Mouse (Mus musculus): ENCODE results near the gene Cacna2d4. TPM values are rescaled to one million over a fixed set of nuclear protein-coding genes. Genes with fewer than 3 reads are reported as not detected.
"Not testable (repeated sequence)": the region's sequence is repeated elsewhere in the genome, so short reads cannot be mapped to it uniquely, and the experiment has no call there.

Gene Cacna2d4
- polyA plus RNA-seq, 1 experiment from 2014 or later, result not detected

DNA sequence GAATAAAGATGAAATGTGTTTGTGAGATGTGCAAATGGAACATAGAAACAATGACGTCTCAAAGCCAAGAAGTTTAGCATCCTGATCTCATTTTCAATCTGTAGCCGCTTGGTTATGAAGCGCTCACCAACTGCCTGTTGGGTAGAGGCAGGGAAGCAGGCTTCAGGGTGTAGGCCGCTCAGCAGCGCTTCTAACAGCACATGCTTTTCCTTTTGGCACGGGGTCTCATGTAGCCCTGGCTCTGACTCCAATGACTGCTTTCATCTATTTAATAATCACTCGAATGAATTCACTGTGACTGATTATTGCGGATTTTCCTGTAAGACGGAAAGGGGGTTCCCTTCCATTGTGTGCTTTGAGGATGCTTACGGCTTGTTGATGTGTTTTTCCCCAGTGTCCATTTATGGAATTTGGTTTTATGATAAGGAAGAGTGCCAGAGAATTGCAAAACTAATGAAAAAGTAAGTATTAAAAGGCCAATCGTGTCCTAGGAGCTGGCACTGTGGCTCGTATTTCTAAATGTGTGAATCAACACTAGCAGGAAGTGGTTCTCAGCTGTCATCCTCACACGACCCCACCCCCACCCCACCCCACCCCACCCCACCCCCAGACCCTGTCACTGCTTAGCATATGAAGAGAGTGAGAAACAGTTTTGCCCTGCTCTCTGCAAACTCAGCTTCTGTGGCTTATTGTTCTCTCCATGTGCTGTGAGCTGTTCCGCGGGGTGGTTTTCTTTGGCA, 37.6 kb upstream of the Cacna2d4 start:
- Histone ChIP-seq H3K4me1 (replicated peaks; ENCODE audit: control insufficient read depth, insufficient read depth, low read length) (peaks cover 9% of the 10 kb centered on the region; the same call in 1 of the 2 replicates), H3K9me3 (ENCODE audit: control insufficient read depth, low read length) (no peaks in the 10 kb centered on the region), H3K27me3 (replicated peaks; ENCODE audit: control insufficient read depth, insufficient read depth, low read length) (no peaks in the 10 kb centered on the region), H3K4me2 (ENCODE audit: low read length) (no peak overlapping the region), H3K27ac (ENCODE audit: low read depth) (no peak overlapping the region), H3K4me3 (ENCODE audit: low read depth, low read length) (no peak overlapping the region), H3K9ac (ENCODE audit: low read length) (no peak overlapping the region), H3K36me3 (ENCODE audit: control insufficient read depth, insufficient read depth, low read length) (peaks cover 16% of the 10 kb centered on the region)
- no peak for ATAC-seq (replicated peaks; ENCODE audit: low FRiP score, low TSS enrichment, low read depth)
- DNase-seq (ENCODE audit: low spot score), result no peak
- 55% methylated on average over 15 of the region's 15 CpGs for whole genome bisulfite sequencing

DNA sequence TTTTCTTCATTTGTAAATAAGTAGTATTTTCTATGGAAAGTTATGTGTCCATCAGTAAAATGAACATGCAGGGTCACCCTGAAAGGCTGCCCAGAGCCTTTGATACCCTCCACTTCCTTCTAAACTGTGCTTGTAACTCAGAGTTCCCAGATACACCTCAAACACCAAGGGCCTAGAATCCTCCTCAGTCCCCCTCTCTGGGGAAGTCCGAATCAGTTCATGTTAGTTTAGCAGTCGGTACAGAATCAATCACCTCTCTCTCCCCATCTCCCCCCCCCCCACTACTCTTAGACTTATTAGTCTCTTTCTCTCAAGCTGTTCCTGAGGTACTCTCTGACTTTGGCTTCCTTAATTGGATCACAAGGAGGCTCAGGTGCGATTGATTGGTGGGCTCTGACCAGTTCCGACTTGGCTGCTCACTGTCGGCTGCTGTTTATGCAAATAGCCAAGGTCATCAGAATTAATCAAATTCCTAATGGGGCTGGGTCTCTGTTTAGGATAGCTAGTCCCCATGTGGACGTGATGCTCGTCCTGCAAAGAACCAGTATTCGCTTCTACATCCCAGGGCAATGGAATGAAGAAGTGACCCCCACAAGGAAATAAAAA, 36.9 kb upstream of the Cacna2d4 start:
- Histone ChIP-seq H3K4me3 (ENCODE audit: low read depth, low read length) (no peak overlapping the region), H3K27me3 (replicated peaks; ENCODE audit: control insufficient read depth, insufficient read depth, low read length) (no peaks in the 10 kb centered on the region), H3K9me3 (ENCODE audit: control insufficient read depth, low read length) (no peaks in the 10 kb centered on the region), H3K4me1 (replicated peaks; ENCODE audit: control insufficient read depth, insufficient read depth, low read length) (peaks cover 9% of the 10 kb centered on the region; the same call in 1 of the 2 replicates), H3K9ac (ENCODE audit: low read length) (no peak overlapping the region), H3K4me2 (ENCODE audit: low read length) (no peak overlapping the region), H3K36me3 (ENCODE audit: control insufficient read depth, insufficient read depth, low read length) (peaks cover 16% of the 10 kb centered on the region), H3K27ac (ENCODE audit: low read depth) (no peak overlapping the region)
- no peak for DNase-seq (ENCODE audit: low spot score)
- WGBS, result 42% methylated on average over 8 of the region's 8 CpGs
- no peak for ATAC-seq (replicated peaks; ENCODE audit: low FRiP score, low TSS enrichment, low read depth)

DNA sequence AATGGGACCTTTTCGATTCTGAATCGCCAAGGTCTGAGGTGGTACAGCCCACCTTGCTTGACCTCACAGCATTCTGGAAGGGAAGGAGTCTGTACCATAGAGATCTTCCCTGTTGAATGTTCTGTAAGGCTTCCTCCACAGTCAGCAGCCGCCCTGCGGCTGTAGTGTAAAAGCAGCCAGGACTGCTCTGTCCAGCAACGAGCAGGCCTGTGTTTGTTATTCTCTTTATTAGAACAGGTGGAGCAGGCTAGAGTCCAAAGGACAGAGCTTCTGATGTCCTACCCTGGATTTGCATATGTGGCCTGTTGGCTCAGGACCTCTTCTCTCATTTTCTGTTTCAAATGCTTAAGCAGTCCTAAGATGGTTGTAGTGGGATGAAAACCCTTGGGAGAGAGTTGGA, 36.0 kb upstream of the Cacna2d4 start:
- Histone ChIP-seq H3K36me3 (ENCODE audit: control insufficient read depth, insufficient read depth, low read length) (peaks cover 16% of the 10 kb centered on the region), H3K9me3 (ENCODE audit: control insufficient read depth, low read length) (no peaks in the 10 kb centered on the region), H3K27me3 (replicated peaks; ENCODE audit: control insufficient read depth, insufficient read depth, low read length) (no peaks in the 10 kb centered on the region), H3K27ac (ENCODE audit: low read depth) (no peak overlapping the region), H3K4me1 (replicated peaks; ENCODE audit: control insufficient read depth, insufficient read depth, low read length) (peaks cover 9% of the 10 kb centered on the region; the same call in 1 of the 2 replicates), H3K4me3 (ENCODE audit: low read depth, low read length) (no peak overlapping the region), H3K9ac (ENCODE audit: low read length) (no peak overlapping the region), H3K4me2 (ENCODE audit: low read length) (no peak overlapping the region)
- DNase-seq (ENCODE audit: low spot score) (no peak), ATAC-seq (replicated peaks; ENCODE audit: low FRiP score, low TSS enrichment, low read depth) (no peak)
- 61% methylated on average over 5 of the region's 5 CpGs for WGBS

DNA sequence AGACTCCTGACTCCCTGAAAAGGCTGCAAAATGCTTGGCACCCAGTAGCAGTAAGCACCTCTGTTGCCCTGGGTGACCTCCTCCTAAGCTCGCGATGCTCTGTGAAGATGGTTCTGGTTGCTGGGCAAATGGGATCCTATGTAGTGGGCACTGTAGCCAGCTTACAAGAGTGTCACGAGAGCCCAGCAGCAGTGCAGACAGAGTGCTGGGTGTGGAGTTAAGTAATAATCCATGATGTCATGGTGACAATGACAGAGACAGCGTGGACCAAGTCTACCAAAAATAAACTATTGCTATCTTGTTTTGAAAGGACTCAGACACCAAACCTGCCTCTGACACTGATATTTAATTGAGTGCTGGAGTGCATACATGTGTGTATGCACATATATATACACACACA, 34.8 kb upstream of the Cacna2d4 start:
- 92% methylated on average over 4 of the region's 4 CpGs for WGBS
- no peak for DNase-seq (ENCODE audit: low spot score)
- Histone ChIP-seq H3K27me3 (replicated peaks; ENCODE audit: control insufficient read depth, insufficient read depth, low read length) (no peaks in the 10 kb centered on the region), H3K4me2 (ENCODE audit: low read length) (no peak overlapping the region), H3K27ac (ENCODE audit: low read depth) (no peak overlapping the region), H3K36me3 (ENCODE audit: control insufficient read depth, insufficient read depth, low read length) (peaks cover 16% of the 10 kb centered on the region), H3K9ac (ENCODE audit: low read length) (no peak overlapping the region), H3K9me3 (ENCODE audit: control insufficient read depth, low read length) (no peaks in the 10 kb centered on the region), H3K4me3 (ENCODE audit: low read depth, low read length) (no peak overlapping the region), H3K4me1 (replicated peaks; ENCODE audit: control insufficient read depth, insufficient read depth, low read length) (peaks cover 9% of the 10 kb centered on the region; the same call in 1 of the 2 replicates)
- no peak for ATAC-seq (replicated peaks; ENCODE audit: low FRiP score, low TSS enrichment, low read depth)

DNA sequence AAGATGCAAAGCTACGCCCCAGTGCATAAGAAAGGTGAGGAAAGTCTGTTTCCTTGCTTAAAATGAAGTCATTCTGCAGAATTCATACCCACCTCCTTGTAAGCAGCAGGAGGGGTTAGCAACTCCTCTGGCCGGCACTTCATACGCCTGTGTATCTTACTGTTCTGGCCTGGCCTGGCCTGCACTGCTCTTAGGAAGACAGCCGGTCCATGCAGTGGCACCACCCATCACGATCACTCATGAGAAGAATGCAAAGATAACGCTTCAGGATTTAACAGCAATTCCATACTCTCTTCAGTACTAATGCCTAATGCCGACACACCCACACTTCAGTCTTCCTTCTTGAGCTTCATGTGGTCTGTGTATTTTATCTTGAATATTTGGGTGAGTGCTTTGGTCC, 32.0 kb upstream of the Cacna2d4 start:
- Histone ChIP-seq H3K27ac (ENCODE audit: low read depth) (no peak overlapping the region), H3K4me1 (replicated peaks; ENCODE audit: control insufficient read depth, insufficient read depth, low read length) (0 out of 2 replicates have a peak, but pooled peaks cover 6% of the 10 kb centered on the region), H3K4me3 (ENCODE audit: low read depth, low read length) (no peak overlapping the region), H3K36me3 (ENCODE audit: control insufficient read depth, insufficient read depth, low read length) (peaks cover 16% of the 10 kb centered on the region), H3K9ac (ENCODE audit: low read length) (no peak overlapping the region), H3K9me3 (ENCODE audit: control insufficient read depth, low read length) (no peaks in the 10 kb centered on the region), H3K4me2 (ENCODE audit: low read length) (no peak overlapping the region), H3K27me3 (replicated peaks; ENCODE audit: control insufficient read depth, insufficient read depth, low read length) (no peaks in the 10 kb centered on the region)
- no peak for DNase-seq (ENCODE audit: low spot score)
- ATAC-seq (replicated peaks; ENCODE audit: low FRiP score, low TSS enrichment, low read depth), result no peak
- WGBS, result 85% methylated on average over 7 of the region's 7 CpGs

DNA sequence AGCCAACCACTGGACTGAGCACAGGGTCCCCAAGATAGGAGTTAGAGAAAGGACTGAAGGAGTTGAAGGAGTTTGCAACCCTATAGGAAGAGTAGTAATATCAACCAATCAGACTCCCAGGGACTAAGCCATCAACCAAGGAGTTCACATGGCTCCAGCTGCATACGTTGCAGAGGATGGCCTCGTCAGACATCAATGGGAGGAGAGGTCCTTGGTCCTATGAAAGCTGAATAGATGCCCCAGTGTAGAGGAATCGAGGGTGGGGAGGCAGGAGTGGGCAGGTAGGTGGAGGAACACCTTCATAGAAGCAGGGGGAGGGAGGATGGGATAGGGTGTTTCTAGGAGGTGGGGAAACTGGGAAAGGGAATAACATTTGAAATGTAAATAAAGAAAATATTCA, 31.4 kb upstream of the Cacna2d4 start:
- Histone ChIP-seq H3K9me3 (ENCODE audit: control insufficient read depth, low read length) (no peaks in the 10 kb centered on the region), H3K27me3 (replicated peaks; ENCODE audit: control insufficient read depth, insufficient read depth, low read length) (no peaks in the 10 kb centered on the region), H3K4me1 (replicated peaks; ENCODE audit: control insufficient read depth, insufficient read depth, low read length) (0 out of 2 replicates have a peak, but pooled peaks cover 2% of the 10 kb centered on the region), H3K36me3 (ENCODE audit: control insufficient read depth, insufficient read depth, low read length) (peaks cover 16% of the 10 kb centered on the region), H3K4me2 (ENCODE audit: low read length) (no peak overlapping the region), H3K27ac (ENCODE audit: low read depth) (no peak overlapping the region), H3K4me3 (ENCODE audit: low read depth, low read length) (no peak overlapping the region), H3K9ac (ENCODE audit: low read length) (no peak overlapping the region)
- DNase-seq (ENCODE audit: low spot score) (no peak), ATAC-seq (replicated peaks; ENCODE audit: low FRiP score, low TSS enrichment, low read depth) (no peak)
- WGBS, result 86% methylated on average over 3 of the region's 3 CpGs

DNA sequence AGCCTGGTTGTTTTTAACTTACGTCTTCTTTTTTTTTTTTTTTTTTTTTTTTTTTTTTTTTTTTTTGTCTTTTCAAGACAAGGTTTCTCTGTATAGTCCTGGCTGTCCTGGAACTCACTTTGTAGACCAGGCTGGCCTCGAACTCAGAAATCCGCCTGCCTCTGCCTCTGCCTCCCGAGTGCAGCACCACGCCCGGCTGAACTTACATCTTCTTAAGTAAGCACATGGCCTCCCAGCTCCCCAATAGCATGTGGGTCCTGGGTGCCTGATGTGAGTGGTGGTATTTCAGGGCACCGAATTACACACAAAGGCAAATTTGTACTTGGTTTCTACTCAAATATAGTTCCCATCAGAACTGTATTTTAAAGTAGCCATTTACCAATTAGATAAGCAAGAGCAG, 30.3 kb upstream of the Cacna2d4 start:
- H3K27ac ChIP-seq (ENCODE audit: low read depth); H3K4me2 ChIP-seq (ENCODE audit: low read length); DNase-seq (ENCODE audit: low spot score); H3K27me3 ChIP-seq (replicated peaks; ENCODE audit: control insufficient read depth, insufficient read depth, low read length); H3K4me1 ChIP-seq (replicated peaks; ENCODE audit: control insufficient read depth, insufficient read depth, low read length); H3K4me3 ChIP-seq (ENCODE audit: low read depth, low read length); ATAC-seq (replicated peaks; ENCODE audit: low FRiP score, low TSS enrichment, low read depth); H3K9ac ChIP-seq (ENCODE audit: low read length); H3K9me3 ChIP-seq (ENCODE audit: control insufficient read depth, low read length): not testable (repeated sequence)
- H3K36me3 ChIP-seq (ENCODE audit: control insufficient read depth, insufficient read depth, low read length), result peaks cover 13% of the 10 kb centered on the region
- WGBS, result 91% methylated on average over 7 of the region's 7 CpGs

DNA sequence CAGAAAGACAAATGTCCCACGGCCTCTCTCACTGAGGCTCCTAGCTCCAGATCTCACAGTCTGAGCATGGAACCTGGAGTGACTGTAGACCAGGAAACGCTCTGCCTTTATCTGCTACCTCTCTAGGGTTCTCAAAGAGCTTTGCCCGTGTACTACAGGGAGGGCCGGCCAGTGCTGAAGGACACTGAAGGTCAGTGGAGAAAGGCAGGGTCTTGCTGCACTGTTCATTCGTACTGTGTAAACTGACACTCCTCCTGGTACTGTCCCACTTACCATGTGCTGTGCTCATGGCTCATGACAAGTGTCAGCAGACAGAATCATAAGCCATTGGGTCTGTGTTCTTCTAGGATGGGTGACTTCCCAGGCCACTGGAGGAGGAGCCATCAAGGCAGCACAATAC, 23.0 kb upstream of the Cacna2d4 start:
- Histone ChIP-seq H3K9me3 (ENCODE audit: control insufficient read depth, low read length) (no peaks in the 10 kb centered on the region), H3K4me3 (ENCODE audit: low read depth, low read length) (no peak overlapping the region), H3K4me1 (replicated peaks; ENCODE audit: control insufficient read depth, insufficient read depth, low read length) (no peaks in the 10 kb centered on the region), H3K27me3 (replicated peaks; ENCODE audit: control insufficient read depth, insufficient read depth, low read length) (no peaks in the 10 kb centered on the region), H3K9ac (ENCODE audit: low read length) (no peak overlapping the region), H3K36me3 (ENCODE audit: control insufficient read depth, insufficient read depth, low read length) (peaks cover 25% of the 10 kb centered on the region), H3K4me2 (ENCODE audit: low read length) (no peak overlapping the region), H3K27ac (ENCODE audit: low read depth) (no peak overlapping the region)
- ATAC-seq (replicated peaks; ENCODE audit: low FRiP score, low TSS enrichment, low read depth), result no peak
- DNase-seq (ENCODE audit: low spot score), result no peak
- 79% methylated on average over 5 of the region's 5 CpGs for WGBS

DNA sequence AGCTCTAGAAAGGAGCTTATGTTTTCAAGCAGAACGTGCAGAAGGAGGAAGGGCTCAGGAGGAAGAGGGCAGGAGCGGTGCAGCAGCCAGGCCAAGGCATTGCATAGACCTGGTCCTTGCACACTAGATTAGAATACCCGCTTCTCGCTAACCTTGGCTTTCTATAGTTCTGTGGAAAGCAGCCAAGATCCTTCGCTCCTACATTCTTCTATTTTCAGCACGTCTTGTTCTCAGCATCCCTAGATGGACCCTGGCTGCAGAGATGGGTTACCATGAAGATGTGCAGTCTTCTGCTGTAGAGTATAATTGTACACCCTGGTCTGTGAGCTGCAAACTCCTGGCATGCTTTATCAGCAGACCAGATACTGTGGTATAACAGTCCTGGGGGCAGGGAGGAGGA, 22.1 kb upstream of the Cacna2d4 start:
- H3K27me3 ChIP-seq (replicated peaks; ENCODE audit: control insufficient read depth, insufficient read depth, low read length), result no peaks in the 10 kb centered on the region
- no peak overlapping the region for H3K4me2 ChIP-seq (ENCODE audit: low read length)
- no peaks in the 10 kb centered on the region for H3K4me1 ChIP-seq (replicated peaks; ENCODE audit: control insufficient read depth, insufficient read depth, low read length)
- 70% methylated on average over 6 of the region's 6 CpGs for WGBS
- H3K27ac ChIP-seq (ENCODE audit: low read depth), result no peak overlapping the region
- no peak overlapping the region for H3K4me3 ChIP-seq (ENCODE audit: low read depth, low read length)
- no peaks in the 10 kb centered on the region for H3K9me3 ChIP-seq (ENCODE audit: control insufficient read depth, low read length)
- DNase-seq (ENCODE audit: low spot score) (no peak), ATAC-seq (replicated peaks; ENCODE audit: low FRiP score, low TSS enrichment, low read depth) (no peak)
- no peak overlapping the region for H3K9ac ChIP-seq (ENCODE audit: low read length)
- H3K36me3 ChIP-seq (ENCODE audit: control insufficient read depth, insufficient read depth, low read length), result peaks cover 25% of the 10 kb centered on the region

All from intestine, embryonic 14.5 days (tissue).